Mouse (Mus musculus) urinary bladder, postnatal 4 days (tissue): ENCODE measurements around the gene Prkcq.

Experiments used
- DNase-seq, 2 experiments: peaks; one replicate each; pipeline ENCODE4 v3.0.0; 2021 to 2022; ENCODE audit warnings: low spot score in 2 of 2

Gene Prkcq

DNA sequence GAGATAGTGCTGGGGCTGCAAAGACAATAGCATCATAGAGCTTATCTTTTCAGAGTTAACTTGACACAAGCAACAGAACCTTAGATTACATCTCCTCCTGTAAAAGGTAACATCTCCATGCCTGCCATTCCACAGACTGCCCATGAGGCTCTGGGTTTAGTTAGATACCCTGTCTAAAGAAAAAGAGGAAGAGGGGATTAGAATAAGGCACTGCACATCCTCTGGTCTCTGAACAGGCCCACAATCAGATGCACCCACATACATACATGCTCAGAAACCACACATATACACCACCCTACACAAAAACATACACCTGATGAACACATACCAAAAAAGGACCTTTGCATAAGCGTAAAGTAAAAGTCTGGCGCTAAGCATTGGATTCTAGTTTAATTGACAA, 47.4 kb downstream of the Prkcq start:
- DNase-seq, result no peak

GRCm38 (mm10) chr2:11224808-11225484, 53.0 kb downstream of the Prkcq start:
- no peak for DNase-seq

DNA sequence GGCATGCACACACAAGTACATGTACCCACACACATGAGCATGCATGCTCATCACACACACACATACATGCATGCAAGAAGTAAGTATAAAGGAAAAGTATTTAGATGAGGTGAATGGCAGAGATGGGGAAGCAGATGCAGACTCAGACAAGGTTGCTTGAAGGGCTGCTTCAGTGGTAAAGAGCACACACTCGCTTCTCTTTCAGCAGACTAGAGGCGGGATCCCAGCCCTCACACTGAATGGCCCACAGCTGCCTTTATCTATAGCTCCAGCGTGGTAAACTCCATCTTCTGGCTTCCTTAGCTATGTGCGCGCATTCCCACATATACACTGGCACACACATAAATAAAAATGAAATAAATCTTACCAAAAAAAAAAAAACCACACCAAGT, 53.6 kb downstream of the Prkcq start:
- no peak for DNase-seq

- DNase-seq, result no peak
Measured at GRCm38 (mm10) chr2:11226555-11226954, 54.6 kb downstream of the Prkcq start.

DNA sequence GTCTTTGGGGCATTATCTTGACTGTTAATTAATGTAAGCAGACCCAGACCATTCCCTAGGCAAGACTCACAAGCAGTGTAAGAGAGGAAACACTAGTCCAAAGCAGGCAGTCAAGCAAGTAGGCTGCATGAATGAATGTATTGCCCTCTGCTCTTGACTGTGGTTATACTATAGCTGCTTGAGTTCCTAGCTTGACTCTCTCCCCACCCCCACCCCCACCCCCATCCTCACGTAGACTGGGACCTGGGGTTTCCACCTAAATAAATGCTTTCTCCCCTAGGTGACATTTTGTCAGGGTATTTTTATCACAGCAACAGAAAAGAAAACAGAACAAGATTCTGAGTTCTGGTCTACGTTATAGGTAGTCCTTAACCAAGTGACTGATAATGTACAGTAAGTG, 57.2 kb downstream of the Prkcq start:
- no peak for DNase-seq

DNA sequence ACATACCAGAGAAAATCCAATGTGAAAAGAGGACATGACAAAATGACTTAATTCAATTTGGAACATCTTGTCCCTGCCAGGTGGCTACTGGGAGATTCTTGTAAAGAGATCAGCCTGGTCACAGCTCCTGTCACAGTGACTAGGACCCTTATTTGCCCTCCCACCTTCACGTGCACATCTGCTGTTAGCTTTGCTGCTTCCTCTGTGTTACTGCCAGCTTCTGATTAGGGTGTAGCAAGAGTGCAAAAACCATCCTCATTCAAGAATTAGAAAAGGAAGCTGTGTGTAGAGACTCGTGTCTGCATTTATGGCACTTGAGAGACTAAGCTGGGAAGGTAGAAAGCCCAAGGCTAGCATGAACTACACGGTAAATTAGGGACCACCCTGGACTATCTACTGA, 59.2 kb downstream of the Prkcq start:
- DNase-seq, result no peak

DNA sequence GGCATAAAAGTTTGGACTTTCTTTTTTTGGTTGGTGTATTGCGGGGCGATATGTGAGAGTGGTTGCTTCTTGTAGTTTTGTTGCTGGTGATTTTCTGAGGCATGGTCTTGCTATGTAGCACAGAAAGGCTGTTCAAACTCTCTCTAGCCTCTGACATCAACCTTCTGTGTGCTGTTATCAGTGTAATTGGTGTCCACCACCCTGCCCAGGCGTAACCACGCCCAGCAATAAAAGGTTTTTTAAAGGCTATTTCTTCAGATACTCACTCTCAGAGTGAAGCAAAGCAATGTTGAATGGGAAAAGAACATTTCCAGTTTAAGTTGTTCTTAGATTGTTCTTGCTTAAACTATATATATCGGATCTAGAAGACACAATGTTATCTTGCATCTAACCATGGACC, 60.1 kb downstream of the Prkcq start:
- no peak for DNase-seq

DNA sequence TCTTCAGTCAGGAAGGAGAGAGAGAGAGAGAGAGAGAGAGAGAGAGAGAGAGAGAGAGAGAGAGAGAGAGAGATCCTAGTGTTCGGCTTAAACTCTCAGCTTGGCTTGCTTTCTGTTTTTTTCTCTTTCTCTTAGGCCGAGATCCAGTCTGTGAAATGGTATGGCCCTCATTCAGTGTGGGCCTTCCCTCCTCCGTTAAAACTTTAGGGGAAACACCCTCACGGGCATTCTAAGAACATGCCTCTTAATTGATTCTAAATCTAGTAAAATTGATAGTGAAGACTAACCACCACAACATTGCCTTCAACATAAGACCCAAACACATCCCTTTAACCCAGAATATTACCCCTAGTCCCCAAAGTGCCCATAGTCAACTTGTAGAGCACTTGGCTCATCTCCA, 66.3 kb downstream of the Prkcq start:
- no peak for DNase-seq

- no peak for DNase-seq
Measured at GRCm38 (mm10) chr2:11239523-11239922, 67.6 kb downstream of the Prkcq start.

DNA sequence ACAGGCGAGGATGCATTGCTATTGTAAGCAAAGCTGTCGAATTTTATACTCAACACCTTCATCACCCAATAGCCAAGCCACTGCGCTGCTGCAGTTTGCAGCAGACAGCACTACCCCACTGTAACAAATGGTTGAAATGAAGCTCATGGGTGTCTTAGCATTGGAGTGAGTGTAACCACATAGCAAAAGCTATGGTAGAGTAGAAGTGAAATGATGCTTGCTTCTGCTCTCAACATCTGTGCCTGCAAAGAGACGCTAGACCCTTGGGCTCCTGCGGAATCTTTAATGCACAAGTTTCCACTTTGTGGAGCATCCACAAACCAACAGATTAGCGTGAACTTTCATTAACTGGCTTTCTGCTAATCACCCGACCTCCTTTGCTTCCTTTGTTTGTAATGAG, 74.0 kb downstream of the Prkcq start:
- no peak for DNase-seq

DNA sequence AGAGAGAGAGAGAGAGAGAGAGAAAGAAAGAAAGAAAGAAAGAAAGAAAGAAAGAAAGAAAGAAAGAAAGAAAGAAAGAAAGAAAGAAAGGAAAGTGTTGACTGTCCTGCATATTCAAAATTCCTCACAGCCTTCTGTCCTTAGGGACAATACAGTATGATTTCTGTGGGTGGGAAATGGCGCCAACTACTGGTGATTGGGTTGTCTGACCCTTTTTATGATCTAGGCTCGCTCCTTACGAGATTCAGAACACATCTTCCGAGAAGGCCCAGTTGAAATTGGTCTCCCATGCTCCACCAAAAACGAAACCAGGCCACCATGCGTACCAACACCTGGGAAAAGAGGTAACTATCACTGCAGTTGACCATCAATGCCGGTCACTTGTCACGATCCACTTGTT, 82.0 kb downstream of the Prkcq start:
- no peak for DNase-seq

GRCm38 (mm10) chr2:11254446-11254845, 82.5 kb downstream of the Prkcq start:
- no peak for DNase-seq

- DNase-seq, result no peak
Measured at GRCm38 (mm10) chr2:11257260-11257850, 85.4 kb downstream of the Prkcq start.

- DNase-seq, result no peak
Measured at GRCm38 (mm10) chr2:11258181-11258580, 86.3 kb downstream of the Prkcq start.

DNA sequence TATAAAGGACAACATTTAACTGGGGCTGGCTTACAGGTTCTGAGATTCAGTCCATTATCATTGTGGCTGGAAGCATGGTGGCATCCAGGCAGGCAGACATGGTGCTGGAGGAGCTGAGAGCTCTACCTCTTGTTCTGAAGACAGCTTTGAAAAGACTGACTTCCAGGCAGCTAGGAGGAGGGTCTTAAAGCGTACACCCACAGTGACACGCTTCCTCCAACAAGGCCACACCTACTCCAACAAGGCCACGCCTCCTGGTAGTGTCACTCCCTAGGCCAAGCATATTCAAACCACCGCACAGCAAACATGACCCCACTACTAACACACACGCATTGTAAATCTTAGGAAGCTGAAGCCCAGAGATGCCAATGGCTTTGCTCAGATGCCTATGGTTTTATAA, 87.5 kb downstream of the Prkcq start:
- DNase-seq, result no peak

DNA sequence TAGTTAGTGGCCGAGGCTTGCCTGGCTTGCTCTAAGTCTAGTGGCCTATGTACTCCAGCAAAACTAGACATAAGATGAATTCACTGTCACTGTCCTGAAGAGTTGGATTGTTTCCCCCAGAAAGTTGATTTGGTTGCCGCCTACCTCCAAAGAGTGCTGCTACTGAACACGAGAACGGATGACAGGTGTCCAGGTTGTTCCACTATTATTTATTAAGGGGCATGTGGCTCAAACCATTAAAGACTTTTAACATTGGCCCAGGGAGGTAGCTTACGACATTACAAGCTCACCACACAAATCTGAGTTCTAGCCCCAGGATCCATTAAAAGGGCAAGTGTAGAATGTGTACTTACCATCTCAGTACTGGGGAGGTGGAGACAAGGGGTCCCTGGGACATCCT, 92.9 kb downstream of the Prkcq start:
- no peak for DNase-seq

DNA sequence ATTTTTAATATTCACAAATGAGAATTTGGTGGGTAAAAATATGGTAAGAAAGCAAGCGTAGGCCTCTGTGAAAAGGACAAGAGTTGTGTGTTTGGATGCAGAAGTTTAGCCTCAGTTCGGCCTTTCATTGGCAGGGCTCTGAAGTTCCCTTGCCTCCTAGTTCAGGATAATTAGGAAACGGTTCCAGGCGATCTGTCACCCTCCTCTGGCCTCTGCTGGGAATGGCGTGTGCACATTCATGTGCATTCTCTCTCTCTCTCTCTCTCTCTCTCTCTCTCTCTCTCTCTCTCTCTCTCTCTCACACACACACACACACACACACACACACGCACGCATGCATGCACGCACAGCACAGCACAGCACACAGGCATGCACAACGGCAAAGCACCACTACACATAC, 93.5 kb downstream of the Prkcq start:
- no peak for DNase-seq

DNA sequence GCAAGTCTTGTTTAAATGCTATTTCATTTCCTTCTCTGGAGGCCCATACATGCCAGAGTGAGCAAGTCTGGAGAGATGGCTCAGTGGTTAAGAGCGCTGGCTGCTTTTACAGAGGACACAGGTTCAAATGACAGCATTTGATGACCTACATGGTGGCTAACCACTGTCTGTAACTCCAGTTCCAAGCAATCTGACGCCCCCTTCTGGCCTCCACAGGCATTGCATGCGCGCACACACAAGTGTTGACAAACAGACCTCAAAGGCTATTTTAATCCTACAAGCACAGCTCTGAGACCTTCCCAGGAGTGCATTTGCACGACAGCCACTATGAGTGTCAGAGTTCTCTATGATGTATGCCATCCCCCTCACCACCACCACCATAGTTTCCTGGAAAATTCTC, 94.4 kb downstream of the Prkcq start:
- DNase-seq, result peak in 1 of 2 experiments; percentile 65

DNA sequence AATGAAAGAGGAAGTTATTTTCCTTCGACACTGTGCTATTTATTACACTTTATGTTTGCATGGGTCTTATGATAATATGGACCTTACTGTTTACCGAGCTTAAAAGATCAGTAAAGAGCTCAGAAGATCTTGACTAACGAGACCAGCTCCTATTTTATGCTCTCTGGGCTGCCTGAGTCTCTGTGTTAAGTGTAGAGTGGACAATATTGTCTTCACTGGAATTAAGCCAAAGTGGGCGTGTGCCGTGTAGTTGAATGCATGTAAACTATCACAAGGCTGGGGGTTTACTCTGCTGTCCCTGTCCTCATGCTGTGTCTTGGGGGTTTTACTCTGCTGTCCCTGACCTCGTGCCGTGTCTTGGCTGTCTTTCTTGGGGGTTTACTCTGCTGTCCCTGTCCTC, 107.1 kb downstream of the Prkcq start:
- DNase-seq, result no peak

- no peak for DNase-seq
Measured at GRCm38 (mm10) chr2:11280247-11280646, 108.3 kb downstream of the Prkcq start.

- DNase-seq, result no peak
Measured at GRCm38 (mm10) chr2:11287834-11288530, 116.1 kb downstream of the Prkcq start.

DNA sequence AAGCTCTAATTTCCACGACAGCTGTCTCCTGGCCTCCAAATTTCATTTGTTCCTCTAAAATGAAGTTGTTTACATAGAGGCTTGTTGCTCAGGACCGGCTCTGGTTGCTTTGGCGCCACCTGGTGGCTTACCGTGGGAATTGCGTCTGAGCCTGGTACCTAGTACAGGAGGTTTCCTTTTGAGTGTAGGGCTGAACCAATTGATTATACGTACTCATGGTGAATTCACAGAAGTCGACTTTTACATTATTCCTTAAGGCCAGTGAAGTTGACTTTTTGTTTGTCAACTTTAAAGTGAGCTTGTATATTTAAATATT, 116.6 kb downstream of the Prkcq start:
- DNase-seq, result peak; percentile 54 to 84

GRCm38 (mm10) chr2:11290931-11291330, 119.0 kb downstream of the Prkcq start:
- no peak for DNase-seq
